Mouse (Mus musculus): ENCODE results near the gene Nptxr. TPM values are rescaled to one million over a fixed set of nuclear protein-coding genes. Genes with fewer than 3 reads are reported as not detected.

Gene Nptxr
- polyA plus RNA-seq, 1 experiment, result 9.7 TPM

DNA sequence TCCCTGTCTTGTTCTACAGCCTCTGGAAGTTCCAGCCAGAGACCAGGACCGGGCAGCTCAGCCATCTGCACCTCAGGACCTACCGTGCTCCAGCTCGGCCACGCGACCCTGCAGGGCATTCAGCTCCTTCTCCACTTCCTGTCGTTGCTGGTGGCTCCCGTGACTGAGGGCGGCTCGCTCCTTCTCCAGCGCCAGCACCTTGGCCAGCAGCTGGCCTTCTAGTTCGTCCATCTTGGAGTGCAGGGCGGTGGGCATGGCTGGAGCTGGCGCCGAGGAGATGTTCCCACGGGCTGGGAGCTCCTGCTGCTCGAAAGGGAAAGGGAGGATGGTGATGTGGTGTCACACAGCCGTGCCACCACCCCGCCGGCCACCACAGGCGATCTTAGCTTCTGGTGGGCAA, 10.4 kb downstream of the Nptxr start:
- Histone ChIP-seq H3K4me3 (ENCODE audit: insufficient read depth, low read length) (no peak overlapping the region), H3K27ac (ENCODE audit: insufficient read depth, low read length) (no peak overlapping the region), H3K4me1 (ENCODE audit: control insufficient read depth, insufficient read depth, low read length) (no peaks in the 10 kb centered on the region)
- TF ChIP-seq POLR2A (IDR thresholded peaks at IDR 0.05; ENCODE audit: low read depth, low read length), result no peak
- TF ChIP-seq CTCF (IDR thresholded peaks at IDR 0.05; ENCODE audit: borderline replicate concordance, insufficient read depth, low read length), result no peak

DNA sequence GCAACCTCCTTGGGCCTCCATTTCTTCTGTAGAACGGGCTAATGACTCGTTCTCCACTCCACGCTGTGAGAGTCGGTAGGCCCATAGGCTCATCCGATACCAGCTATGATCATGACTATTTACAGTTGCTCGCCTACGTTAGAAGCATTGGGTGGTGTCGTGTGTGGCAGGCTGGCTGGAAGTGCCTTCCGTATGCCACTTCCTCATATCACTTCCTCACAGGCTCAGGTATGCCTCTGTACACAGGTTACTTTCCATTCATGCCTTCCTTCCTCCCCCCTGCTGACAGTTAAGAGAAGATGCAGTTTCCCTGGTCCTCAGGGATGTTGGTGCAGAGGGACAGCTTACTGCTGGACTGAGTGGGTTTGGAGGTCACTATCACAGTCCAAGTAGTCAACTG, 11.5 kb downstream of the Nptxr start:
- Histone ChIP-seq H3K27ac (ENCODE audit: insufficient read depth, low read length) (no peak overlapping the region), H3K4me3 (ENCODE audit: insufficient read depth, low read length) (no peak overlapping the region), H3K4me1 (ENCODE audit: control insufficient read depth, insufficient read depth, low read length) (no peaks in the 10 kb centered on the region)
- no peak for TF ChIP-seq POLR2A (IDR thresholded peaks at IDR 0.05; ENCODE audit: low read depth, low read length)
- TF ChIP-seq CTCF (IDR thresholded peaks at IDR 0.05; ENCODE audit: borderline replicate concordance, insufficient read depth, low read length), result no peak

DNA sequence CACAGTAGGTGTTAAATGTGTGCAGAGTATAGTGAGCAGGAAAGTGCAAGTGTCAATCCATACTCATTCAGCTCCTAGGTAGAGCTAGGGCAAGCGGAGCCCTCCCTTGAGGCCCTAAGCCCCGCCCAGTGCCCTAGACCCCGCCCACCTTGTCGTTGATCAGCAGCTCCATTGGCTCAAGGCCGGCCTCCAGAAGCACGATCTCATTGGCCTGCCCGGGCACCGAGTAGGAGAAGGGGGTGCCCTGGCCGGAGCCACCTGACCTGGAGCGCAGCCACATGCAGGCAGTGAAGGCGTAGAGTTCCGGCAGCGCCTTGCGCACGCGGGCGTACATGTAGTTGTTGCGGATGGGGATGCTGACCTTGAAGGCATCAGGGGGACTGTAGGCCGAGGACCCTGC, 12.1 kb downstream of the Nptxr start:
- no peaks in the 10 kb centered on the region for H3K4me1 ChIP-seq (ENCODE audit: control insufficient read depth, insufficient read depth, low read length)
- no peak overlapping the region for H3K27ac ChIP-seq (ENCODE audit: insufficient read depth, low read length)
- TF ChIP-seq CTCF (IDR thresholded peaks at IDR 0.05; ENCODE audit: borderline replicate concordance, insufficient read depth, low read length) (no peak), POLR2A (IDR thresholded peaks at IDR 0.05; ENCODE audit: low read depth, low read length) (no peak)
- no peak overlapping the region for H3K4me3 ChIP-seq (ENCODE audit: insufficient read depth, low read length)

DNA sequence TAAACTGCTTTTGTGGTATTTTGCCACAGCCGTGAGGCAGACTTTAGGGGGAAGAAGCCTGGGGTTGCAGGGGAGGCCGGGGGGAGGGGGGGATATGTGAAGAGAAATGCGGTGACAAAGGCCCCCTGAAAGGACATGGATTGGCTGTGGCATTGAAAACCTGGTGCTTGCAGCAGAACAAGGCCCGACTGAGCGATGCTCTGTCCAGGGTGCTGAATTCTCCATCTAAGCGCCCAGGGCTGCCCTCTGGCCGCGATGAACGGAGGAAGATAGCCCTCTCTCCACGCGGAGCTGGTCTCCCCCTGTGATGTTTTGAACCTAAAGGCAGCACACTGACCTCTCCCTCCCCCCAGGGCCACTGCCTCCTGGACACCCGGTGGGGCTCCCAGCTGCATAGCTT, 13.1 kb downstream of the Nptxr start:
- no peak overlapping the region for H3K4me3 ChIP-seq (ENCODE audit: insufficient read depth, low read length)
- no peak overlapping the region for H3K27ac ChIP-seq (ENCODE audit: insufficient read depth, low read length)
- no peak for TF ChIP-seq CTCF (IDR thresholded peaks at IDR 0.05; ENCODE audit: borderline replicate concordance, insufficient read depth, low read length)
- no peak for TF ChIP-seq POLR2A (IDR thresholded peaks at IDR 0.05; ENCODE audit: low read depth, low read length)
- H3K4me1 ChIP-seq (ENCODE audit: control insufficient read depth, insufficient read depth, low read length), result no peaks in the 10 kb centered on the region

DNA sequence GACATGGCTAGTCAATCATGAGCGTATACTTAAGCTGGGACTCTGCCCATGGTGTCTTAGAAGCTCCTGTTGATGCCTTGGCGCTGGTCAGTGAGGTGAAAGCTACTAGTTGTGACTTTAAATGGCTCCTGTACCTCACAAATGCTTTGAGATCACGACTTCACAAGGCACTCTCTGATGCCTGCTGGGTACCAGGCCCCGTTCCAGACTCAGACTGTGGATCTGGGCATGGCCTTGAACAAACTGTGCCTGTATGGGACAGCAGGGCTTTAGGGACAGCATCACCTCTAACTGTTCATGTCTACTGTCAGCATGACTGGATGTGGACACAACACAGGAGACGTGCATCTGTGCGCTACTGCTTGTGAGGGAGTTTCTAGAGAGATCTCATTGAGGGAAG, 13.7 kb downstream of the Nptxr start:
- H3K4me3 ChIP-seq (ENCODE audit: insufficient read depth, low read length), result no peak overlapping the region
- no peaks in the 10 kb centered on the region for H3K4me1 ChIP-seq (ENCODE audit: control insufficient read depth, insufficient read depth, low read length)
- no peak for TF ChIP-seq POLR2A (IDR thresholded peaks at IDR 0.05; ENCODE audit: low read depth, low read length)
- TF ChIP-seq CTCF (IDR thresholded peaks at IDR 0.05; ENCODE audit: borderline replicate concordance, insufficient read depth, low read length), result no peak
- no peak overlapping the region for H3K27ac ChIP-seq (ENCODE audit: insufficient read depth, low read length)

DNA sequence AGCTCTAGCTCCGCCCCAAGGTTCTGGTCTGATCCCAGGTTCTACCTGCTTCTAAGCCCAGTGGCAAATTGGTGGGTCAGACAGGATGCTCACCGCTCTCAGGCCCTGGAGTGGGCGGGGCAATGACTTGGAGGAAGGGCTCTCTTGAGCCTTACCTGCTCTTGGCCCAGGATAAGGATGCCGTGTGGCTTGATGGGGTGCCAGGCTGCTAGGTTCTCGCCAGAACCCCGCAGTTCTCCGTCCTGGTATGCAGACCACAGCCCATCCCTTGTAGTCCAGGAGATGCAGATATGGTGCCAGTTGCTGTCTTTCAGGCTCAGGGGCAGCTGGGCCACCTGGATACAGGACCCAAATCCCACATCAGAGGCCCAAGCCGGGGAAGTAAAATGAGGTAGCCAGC, 14.5 kb downstream of the Nptxr start:
- Histone ChIP-seq H3K4me3 (ENCODE audit: insufficient read depth, low read length) (no peak overlapping the region), H3K27ac (ENCODE audit: insufficient read depth, low read length) (no peak overlapping the region), H3K4me1 (ENCODE audit: control insufficient read depth, insufficient read depth, low read length) (no peaks in the 10 kb centered on the region)
- TF ChIP-seq POLR2A (IDR thresholded peaks at IDR 0.05; ENCODE audit: low read depth, low read length) (no peak), CTCF (IDR thresholded peaks at IDR 0.05; ENCODE audit: borderline replicate concordance, insufficient read depth, low read length) (no peak)

DNA sequence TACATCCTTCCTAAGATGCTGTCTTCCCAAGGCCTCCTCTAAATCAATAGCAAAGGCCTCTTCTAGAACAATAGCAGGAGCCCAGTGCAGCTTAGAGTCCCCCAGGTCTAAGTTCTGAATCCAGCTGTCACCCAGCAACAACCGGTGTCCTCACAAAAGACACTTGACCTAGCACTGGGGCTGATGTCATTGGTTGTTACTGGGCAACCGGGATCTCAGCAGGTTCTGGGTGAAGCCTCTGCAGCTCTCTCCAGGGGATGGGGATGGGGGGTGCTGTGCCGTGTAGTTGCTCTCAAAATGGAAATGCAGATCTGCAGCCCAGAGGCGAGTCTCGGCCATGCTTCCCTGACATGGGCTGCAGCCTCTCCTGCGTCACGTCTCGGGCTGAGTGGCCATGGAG, 16.8 kb downstream of the Nptxr start:
- no peak overlapping the region for H3K4me3 ChIP-seq (ENCODE audit: insufficient read depth, low read length)
- H3K27ac ChIP-seq (ENCODE audit: insufficient read depth, low read length), result no peak overlapping the region
- no peaks in the 10 kb centered on the region for H3K4me1 ChIP-seq (ENCODE audit: control insufficient read depth, insufficient read depth, low read length)
- no peak for TF ChIP-seq CTCF (IDR thresholded peaks at IDR 0.05; ENCODE audit: borderline replicate concordance, insufficient read depth, low read length)
- TF ChIP-seq POLR2A (IDR thresholded peaks at IDR 0.05; ENCODE audit: low read depth, low read length), result no peak

DNA sequence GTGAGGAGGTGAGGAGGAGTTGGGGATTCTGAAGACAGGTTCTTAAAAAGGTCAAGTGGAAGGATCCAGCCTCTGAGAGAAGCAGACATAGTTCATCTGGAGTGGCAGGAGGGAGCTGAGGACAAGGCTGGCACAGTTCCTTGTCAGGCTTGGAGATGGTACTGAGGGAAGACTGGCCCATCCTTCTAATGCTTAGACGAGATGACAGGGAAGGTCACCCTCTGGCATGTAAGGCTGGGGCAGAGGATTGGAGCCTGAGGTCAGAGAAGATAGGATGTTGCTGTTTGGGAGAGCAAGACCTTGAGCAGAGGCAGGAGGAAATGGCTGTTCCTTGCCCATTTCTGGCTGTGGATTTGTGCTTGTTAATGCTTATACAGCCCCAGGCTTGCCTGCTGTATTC, 19.5 kb downstream of the Nptxr start:
- Histone ChIP-seq H3K27ac (ENCODE audit: insufficient read depth, low read length) (no peak overlapping the region), H3K4me3 (ENCODE audit: insufficient read depth, low read length) (no peak overlapping the region), H3K4me1 (ENCODE audit: control insufficient read depth, insufficient read depth, low read length) (no peaks in the 10 kb centered on the region)
- TF ChIP-seq CTCF (IDR thresholded peaks at IDR 0.05; ENCODE audit: borderline replicate concordance, insufficient read depth, low read length), result no peak
- no peak for TF ChIP-seq POLR2A (IDR thresholded peaks at IDR 0.05; ENCODE audit: low read depth, low read length)

DNA sequence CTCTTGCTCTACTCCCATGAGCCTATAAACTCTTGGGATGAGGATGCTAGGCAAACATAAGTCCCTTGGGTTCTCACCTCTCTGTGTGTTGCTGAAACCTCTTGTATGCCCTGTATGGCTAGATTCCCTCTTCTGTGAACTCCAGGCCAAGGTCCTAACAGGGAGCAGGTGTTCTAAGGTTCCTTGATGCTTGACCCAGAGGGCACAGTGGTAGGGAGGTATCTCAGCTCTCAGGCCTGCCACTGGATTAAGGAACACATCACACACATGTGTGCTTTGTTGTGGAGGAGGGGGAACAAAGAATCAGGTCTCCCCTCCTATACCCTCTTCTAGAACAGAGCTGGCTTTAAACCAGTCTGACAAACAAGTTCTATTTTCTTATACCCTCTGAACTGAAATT, 26.8 kb downstream of the Nptxr start, which contains the start of gene Dnal4:
TSS of gene Dnal4 (minus strand) at position 101 of the 400 bp plus-strand sequence.
- H3K4me1 ChIP-seq (ENCODE audit: control insufficient read depth, insufficient read depth, low read length), result 0 out of 2 replicates have a peak, but pooled peaks cover 3% of the 10 kb centered on the region
- H3K27ac ChIP-seq (ENCODE audit: insufficient read depth, low read length), result no peak within 1 kb of the TSS
- H3K4me3 ChIP-seq (ENCODE audit: insufficient read depth, low read length), result no peak within 1 kb of the TSS
- TF ChIP-seq CTCF (IDR thresholded peaks at IDR 0.05; ENCODE audit: borderline replicate concordance, insufficient read depth, low read length), result no peak
- no peak for TF ChIP-seq POLR2A (IDR thresholded peaks at IDR 0.05; ENCODE audit: low read depth, low read length)

DNA sequence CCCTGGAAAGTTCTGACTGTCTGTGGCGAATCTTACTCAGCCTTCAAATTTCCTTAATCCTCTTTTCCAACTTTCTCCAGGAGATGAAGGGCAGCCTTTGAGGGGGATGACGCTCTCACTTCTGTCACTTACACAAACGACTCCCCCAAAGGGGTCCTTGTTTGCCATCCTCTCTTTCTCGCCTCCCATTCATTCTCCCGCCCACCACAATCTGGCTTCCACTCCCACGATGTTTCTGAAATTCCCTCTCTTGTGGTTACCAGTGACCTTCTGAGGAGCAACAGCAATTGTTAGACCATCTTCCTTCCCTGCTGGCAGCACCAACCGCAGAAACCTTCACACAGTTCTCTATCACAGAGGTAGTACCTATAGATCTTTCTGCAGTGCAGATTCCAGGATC, 28.9 kb downstream of the Nptxr start:
- H3K4me3 ChIP-seq (ENCODE audit: insufficient read depth, low read length), result no peak overlapping the region
- TF ChIP-seq CTCF (IDR thresholded peaks at IDR 0.05; ENCODE audit: borderline replicate concordance, insufficient read depth, low read length), result no peak
- no peak for TF ChIP-seq POLR2A (IDR thresholded peaks at IDR 0.05; ENCODE audit: low read depth, low read length)
- H3K27ac ChIP-seq (ENCODE audit: insufficient read depth, low read length), result no peak overlapping the region
- H3K4me1 ChIP-seq (ENCODE audit: control insufficient read depth, insufficient read depth, low read length), result peaks cover 10% of the 10 kb centered on the region; the same call in 1 of the 2 replicates

Measured in embryonic fibroblast, embryonic 13.5 days (primary cell).